Mouse (Mus musculus) liver, embryonic 15.5 days (tissue): Measurements from ENCODE around the gene Rapgef4. TPM values are rescaled to one million over a fixed set of nuclear protein-coding genes. Genes with fewer than 3 reads are reported as not detected.
"Not testable (repeated sequence)": the region's sequence is repeated elsewhere in the genome, so short reads cannot be mapped to it uniquely, and the experiment has no call there.

ENCODE experiments used
- ATAC-seq: fragments of 200-750 bp; cut with Nextera tagmentation; 2 replicates; pipeline ENCODE4 v1.8.0; 2017; ENCODE audit warnings: moderate number of reproducible peaks, mild to moderate bottlenecking, moderate library complexity; ENCODE audit not compliant: insufficient read depth
- H3K27ac ChIP-seq: fragments of 300-500 bp; sonication (generic); replicated peaks from 2 replicates; pipeline ENCODE4 v1.5.1; 2015; ENCODE audit warnings: mild to moderate bottlenecking, inconsistent platforms
- H3K27me3 ChIP-seq: fragments of 300-500 bp; sonication (generic); 2 replicates; pipeline ENCODE4 v1.6.1; 2015; ENCODE audit warnings: mild to moderate bottlenecking, inconsistent platforms
- H3K36me3 ChIP-seq: fragments of 300-500 bp; sonication (generic); replicated peaks from 2 replicates; pipeline ENCODE4 v1.6.1; 2015; ENCODE audit warnings: moderate library complexity, mild to moderate bottlenecking, inconsistent platforms
- H3K4me1 ChIP-seq: fragments of 300-500 bp; sonication (generic); replicated peaks from 2 replicates; pipeline ENCODE4 v1.6.1; 2015; ENCODE audit warnings: inconsistent platforms
- H3K4me2 ChIP-seq: fragments of 300-500 bp; sonication (generic); 2 replicates; pipeline ENCODE4 v1.6.1; 2015; ENCODE audit warnings: moderate library complexity, mild to moderate bottlenecking, inconsistent platforms
- H3K4me3 ChIP-seq: fragments of 300-500 bp; sonication (generic); replicated peaks from 2 replicates; pipeline ENCODE4 v1.5.1; 2015; ENCODE audit warnings: mild to moderate bottlenecking, inconsistent platforms
- H3K9ac ChIP-seq: fragments of 300-500 bp; sonication (generic); 2 replicates; pipeline ENCODE4 v1.6.1; 2015; ENCODE audit warnings: moderate library complexity, mild to moderate bottlenecking, inconsistent platforms
- H3K9me3 ChIP-seq: fragments of 300-500 bp; sonication (generic); replicated peaks from 2 replicates; pipeline ENCODE4 v1.6.1; 2016; ENCODE audit warnings: inconsistent platforms
- WGBS: fragments of 180-500 bp; shearing (Covaris S2); methylation state at CpG from one replicate; pipeline ENCODE4 v1.1.7; 2015; ENCODE audit warnings: mixed read lengths; ENCODE audit not compliant: insufficient replicate concordance; 5-methylcytosine and 5-hydroxymethylcytosine counted together
- polyA plus RNA-seq: library from polyadenylated mRNA; unstranded; fragments of >200 nt; fragmentation: Nextera tagmentation; extraction: Ambion mirVana; gene quantifications from 2 replicates; pipeline ENCODE4 v1.2.1, GENCODE M21; 2015

Rapgef4 gene
- polyA plus RNA-seq, 1 experiment from 2014 or later: 6.5 TPM

DNA sequence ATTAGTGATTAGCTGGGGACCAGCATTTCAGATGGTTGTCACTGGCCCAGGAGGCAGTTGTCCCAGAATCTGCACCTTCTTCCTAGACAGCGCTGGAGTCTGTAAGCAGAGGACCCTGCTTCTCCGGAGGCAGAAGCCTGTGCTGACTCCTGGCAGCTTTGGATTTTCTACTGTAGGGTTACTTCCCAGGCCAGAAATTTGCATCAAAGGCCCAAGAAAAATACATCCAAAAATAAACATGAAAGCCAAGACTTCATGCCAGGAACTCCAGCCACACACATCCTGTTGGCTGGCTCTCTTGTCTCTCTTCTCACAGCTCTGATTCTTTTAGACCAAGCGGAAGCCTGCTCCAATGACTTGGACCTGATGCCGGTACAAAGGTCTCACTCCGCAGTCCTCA is 73.2 kb downstream of the Rapgef4 start:
- Histone ChIP-seq H3K4me3 (no peak overlapping the region), H3K4me1 (no peaks in the 10 kb centered on the region), H3K36me3 (no peaks in the 10 kb centered on the region), H3K4me2 (no peak overlapping the region), H3K27me3 (no peaks in the 10 kb centered on the region), H3K9me3 (no peaks in the 10 kb centered on the region), H3K27ac (no peak overlapping the region), H3K9ac (no peak overlapping the region)
- 47% methylated on average over 5 of the region's 5 CpGs for WGBS
- ATAC-seq: no peak

- Histone ChIP-seq H3K4me3 (no peak overlapping the region), H3K27me3 (no peaks in the 10 kb centered on the region), H3K4me1 (no peaks in the 10 kb centered on the region), H3K9ac (no peak overlapping the region), H3K4me2 (no peak overlapping the region), H3K9me3 (no peaks in the 10 kb centered on the region), H3K27ac (no peak overlapping the region), H3K36me3 (no peaks in the 10 kb centered on the region)
- WGBS: 20% methylated on average over 6 of the region's 6 CpGs
- ATAC-seq: no peak
Measured at GRCm38 (mm10) chr2:72054736-72055135, 73.7 kb downstream of the Rapgef4 start.

GRCm38 (mm10) chr2:72055476-72055875 is 74.4 kb downstream of the Rapgef4 start:
- WGBS: 64% methylated on average over 5 of the region's 5 CpGs
- Histone ChIP-seq H3K9ac (no peak overlapping the region), H3K4me1 (no peaks in the 10 kb centered on the region)

DNA sequence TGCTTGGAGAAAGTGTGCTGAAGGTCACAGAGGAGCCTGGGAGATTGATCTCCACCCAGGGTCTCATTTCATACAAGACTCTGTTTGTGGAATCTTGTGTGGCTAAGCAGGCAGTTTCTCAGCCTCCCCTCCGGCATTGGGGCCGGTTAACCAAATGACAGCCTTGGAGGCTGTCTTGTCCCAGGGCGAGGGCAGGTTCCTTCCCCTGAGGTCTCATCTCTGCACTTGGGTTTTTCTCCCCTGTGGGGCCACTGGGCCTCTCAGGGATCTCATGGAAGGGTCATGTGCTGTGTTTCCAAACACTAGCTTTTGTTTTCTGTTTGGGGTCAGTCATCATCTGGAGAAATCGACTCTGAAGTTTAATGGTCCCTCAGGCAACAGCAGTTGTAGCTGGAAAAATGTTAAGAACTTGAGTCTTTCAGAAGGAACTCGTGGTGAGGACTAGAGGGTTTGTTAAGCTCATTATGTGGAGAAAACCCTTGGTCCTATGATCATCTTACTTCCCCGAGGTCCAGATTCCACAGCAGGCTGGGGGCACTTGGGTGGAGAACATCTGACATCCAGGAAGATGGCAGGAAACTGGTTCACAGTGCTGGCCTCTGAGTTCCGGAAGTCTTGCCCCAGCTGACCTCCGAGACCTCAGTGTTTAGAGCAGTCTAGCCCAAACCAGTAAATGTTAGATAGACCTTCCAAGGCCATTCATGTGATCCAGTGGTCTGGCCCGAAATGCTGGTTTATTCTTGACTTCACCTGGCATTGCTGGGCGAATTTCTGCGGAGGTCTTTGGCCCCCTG is 75.2 kb downstream of the Rapgef4 start:
- 33% methylated on average over 11 of the region's 11 CpGs for WGBS
- H3K4me2 ChIP-seq: no peak overlapping the region
- no peaks in the 10 kb centered on the region for H3K9me3 ChIP-seq

More at GRCm38 (mm10) chr2:72055476-72055875, 74.4 kb downstream of the Rapgef4 start:
- no peak overlapping the region for H3K4me2 ChIP-seq
- H3K27me3 ChIP-seq: no peaks in the 10 kb centered on the region
- H3K4me3 ChIP-seq: no peak overlapping the region
- ATAC-seq: no peak
- no peak overlapping the region for H3K27ac ChIP-seq
- H3K9me3 ChIP-seq: no peaks in the 10 kb centered on the region
- no peaks in the 10 kb centered on the region for H3K36me3 ChIP-seq

DNA sequence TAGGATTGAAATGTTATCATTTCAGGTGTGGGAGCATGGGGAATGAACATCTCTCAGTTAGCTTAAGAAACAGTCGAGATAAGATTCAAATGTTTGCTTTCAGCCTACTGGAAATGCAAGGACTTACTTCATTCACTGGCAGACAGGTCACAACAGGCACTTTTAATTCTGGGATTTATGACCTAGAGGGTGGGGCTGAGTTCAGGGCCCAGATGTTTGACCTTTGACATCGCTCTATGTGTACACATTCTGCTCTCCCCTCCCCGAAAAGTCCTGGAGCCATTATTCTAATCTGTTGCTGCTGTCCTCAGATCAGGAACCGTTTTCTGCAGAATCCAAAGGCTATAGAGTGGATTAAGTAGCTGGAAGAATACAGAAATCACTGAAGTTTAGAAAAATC is 81.9 kb downstream of the Rapgef4 start:
- H3K27me3 ChIP-seq: no peaks in the 10 kb centered on the region
- no peak overlapping the region for H3K4me3 ChIP-seq
- H3K4me1 ChIP-seq: no peaks in the 10 kb centered on the region
- H3K4me2 ChIP-seq: no peak overlapping the region
- no peaks in the 10 kb centered on the region for H3K36me3 ChIP-seq
- no peak overlapping the region for H3K27ac ChIP-seq
- 40% methylated on average over 4 of the region's 4 CpGs for WGBS
- H3K9ac ChIP-seq: no peak overlapping the region
- H3K9me3 ChIP-seq: no peaks in the 10 kb centered on the region
- no peak for ATAC-seq

More for the DNA sequence above, 75.2 kb downstream of the Rapgef4 start:
- Histone ChIP-seq H3K27ac (no peak overlapping the region), H3K27me3 (no peaks in the 10 kb centered on the region), H3K9ac (no peak overlapping the region), H3K4me3 (no peak overlapping the region), H3K4me1 (no peaks in the 10 kb centered on the region), H3K36me3 (no peaks in the 10 kb centered on the region)
- no peak for ATAC-seq

DNA sequence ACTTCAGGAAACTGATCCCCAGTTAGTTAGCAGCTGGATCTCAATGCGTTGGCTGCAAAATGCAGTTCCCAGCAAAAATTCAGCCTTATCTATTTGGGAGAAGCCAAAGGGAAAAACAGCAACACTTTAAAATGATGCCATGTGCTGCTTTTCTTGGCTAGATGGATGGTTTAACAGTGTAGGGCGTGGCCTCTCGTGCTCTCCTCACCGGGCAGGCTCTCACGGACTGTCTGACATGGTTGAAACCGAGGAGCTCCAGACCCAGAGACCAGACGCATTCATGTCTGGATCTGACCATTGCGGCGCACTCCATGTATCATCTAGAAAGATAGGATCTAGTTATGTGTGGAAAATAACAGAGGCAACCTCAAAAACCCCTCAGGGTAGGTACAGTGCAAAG is 87.5 kb downstream of the Rapgef4 start:
- H3K4me2 ChIP-seq: no peak overlapping the region

DNA sequence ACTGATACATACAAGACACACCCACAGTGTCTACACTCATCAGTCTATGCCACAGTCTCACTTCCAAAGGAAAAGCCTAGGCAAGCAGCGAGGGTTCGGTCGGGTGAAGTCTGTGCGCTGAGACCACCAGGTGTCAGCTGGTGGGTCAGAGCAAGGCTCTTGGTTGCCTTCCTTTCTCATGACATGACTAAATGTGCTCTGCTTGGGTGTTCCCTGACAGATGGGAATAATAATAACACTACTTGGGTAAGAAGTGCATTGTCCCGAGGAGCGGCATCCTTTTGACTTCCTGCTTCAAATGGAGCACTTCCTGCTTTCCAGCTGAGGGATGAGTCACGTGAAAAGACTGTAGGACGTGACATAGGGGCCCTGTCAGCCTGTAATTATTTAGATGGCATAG is 89.0 kb downstream of the Rapgef4 start:
- H3K27ac ChIP-seq: no peak overlapping the region
- WGBS: 40% methylated on average over 8 of the region's 8 CpGs
- no peak overlapping the region for H3K4me2 ChIP-seq
- no peaks in the 10 kb centered on the region for H3K27me3 ChIP-seq
- no peak overlapping the region for H3K9ac ChIP-seq
- H3K9me3 ChIP-seq: no peaks in the 10 kb centered on the region
- no peak overlapping the region for H3K4me3 ChIP-seq
- no peak for ATAC-seq
- H3K4me1 ChIP-seq: no peaks in the 10 kb centered on the region
- H3K36me3 ChIP-seq: no peaks in the 10 kb centered on the region

More for the DNA sequence above, 87.5 kb downstream of the Rapgef4 start:
- no peaks in the 10 kb centered on the region for H3K27me3 ChIP-seq
- no peaks in the 10 kb centered on the region for H3K4me1 ChIP-seq
- H3K36me3 ChIP-seq: no peaks in the 10 kb centered on the region
- no peak overlapping the region for H3K9ac ChIP-seq
- H3K4me3 ChIP-seq: no peak overlapping the region
- ATAC-seq: no peak
- no peaks in the 10 kb centered on the region for H3K9me3 ChIP-seq
- 69% methylated on average over 9 of the region's 9 CpGs for WGBS
- H3K27ac ChIP-seq: no peak overlapping the region

DNA sequence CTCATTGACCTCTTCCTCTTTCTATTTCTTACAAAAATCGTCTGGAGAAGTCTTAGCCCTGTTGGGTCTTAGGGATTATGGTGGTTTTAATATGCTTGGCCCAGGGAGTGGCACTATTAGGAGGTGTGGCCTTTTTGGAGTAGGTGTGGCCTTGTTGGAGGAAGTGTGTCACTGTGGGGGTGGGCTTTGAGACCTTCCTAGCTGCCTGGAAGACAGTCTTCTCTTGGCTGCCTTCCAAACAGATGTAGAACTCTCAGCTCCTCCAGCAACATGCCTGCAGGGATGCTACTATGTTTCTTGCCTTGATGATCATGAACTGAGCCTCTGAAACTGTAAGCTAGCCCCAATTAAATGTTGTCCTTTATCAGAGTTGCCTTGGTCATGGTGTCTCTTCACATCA is 92.1 kb downstream of the Rapgef4 start:
- H3K27ac ChIP-seq, H3K27me3 ChIP-seq: not testable (repeated sequence)

GRCm38 (mm10) chr2:72074999-72075561 is 94.0 kb downstream of the Rapgef4 start:
- no peaks in the 10 kb centered on the region for H3K4me1 ChIP-seq
- no peak for ATAC-seq
- H3K4me3 ChIP-seq: no peak overlapping the region
- no peak overlapping the region for H3K27ac ChIP-seq
- no peak overlapping the region for H3K9ac ChIP-seq
- no peaks in the 10 kb centered on the region for H3K9me3 ChIP-seq
- no peaks in the 10 kb centered on the region for H3K27me3 ChIP-seq
- no peak overlapping the region for H3K4me2 ChIP-seq
- H3K36me3 ChIP-seq: no peaks in the 10 kb centered on the region
- WGBS: 70% methylated on average over 10 of the region's 10 CpGs

More for the DNA sequence above, 92.1 kb downstream of the Rapgef4 start:
- H3K4me2 ChIP-seq, H3K4me1 ChIP-seq, H3K9me3 ChIP-seq, H3K4me3 ChIP-seq, ATAC-seq, H3K36me3 ChIP-seq, H3K9ac ChIP-seq: not testable (repeated sequence)
- 17% methylated on average over 1 of the region's 1 CpGs for WGBS

- Histone ChIP-seq H3K27ac (no peak overlapping the region), H3K4me2 (no peak overlapping the region), H3K4me3 (no peak overlapping the region), H3K9ac (no peak overlapping the region), H3K9me3 (no peaks in the 10 kb centered on the region), H3K36me3 (no peaks in the 10 kb centered on the region), H3K27me3 (no peaks in the 10 kb centered on the region), H3K4me1 (no peaks in the 10 kb centered on the region)
- ATAC-seq: no peak
- 60% methylated on average over 3 of the region's 3 CpGs for WGBS
Measured at GRCm38 (mm10) chr2:72077490-72078139, 96.6 kb downstream of the Rapgef4 start.

- Histone ChIP-seq H3K36me3 (no peaks in the 10 kb centered on the region), H3K27me3 (no peaks in the 10 kb centered on the region), H3K4me3 (no peak overlapping the region), H3K4me1 (no peaks in the 10 kb centered on the region), H3K4me2 (no peak overlapping the region), H3K27ac (no peak overlapping the region), H3K9me3 (no peaks in the 10 kb centered on the region), H3K9ac (no peak overlapping the region)
- no peak for ATAC-seq
- 55% methylated on average over 6 of the region's 6 CpGs for WGBS
Measured at GRCm38 (mm10) chr2:72078140-72078521, 97.1 kb downstream of the Rapgef4 start.
